Mouse (Mus musculus): Measurements from ENCODE around the gene Abi2. TPM values are rescaled to one million over a fixed set of nuclear protein-coding genes. Genes with fewer than 3 reads are reported as not detected.
"Not testable (repeated sequence)": the region's sequence is repeated elsewhere in the genome, so short reads cannot be mapped to it uniquely, and the experiment has no call there.

Gene Abi2
- polyA plus RNA-seq, 1 experiment: 117 TPM

DNA sequence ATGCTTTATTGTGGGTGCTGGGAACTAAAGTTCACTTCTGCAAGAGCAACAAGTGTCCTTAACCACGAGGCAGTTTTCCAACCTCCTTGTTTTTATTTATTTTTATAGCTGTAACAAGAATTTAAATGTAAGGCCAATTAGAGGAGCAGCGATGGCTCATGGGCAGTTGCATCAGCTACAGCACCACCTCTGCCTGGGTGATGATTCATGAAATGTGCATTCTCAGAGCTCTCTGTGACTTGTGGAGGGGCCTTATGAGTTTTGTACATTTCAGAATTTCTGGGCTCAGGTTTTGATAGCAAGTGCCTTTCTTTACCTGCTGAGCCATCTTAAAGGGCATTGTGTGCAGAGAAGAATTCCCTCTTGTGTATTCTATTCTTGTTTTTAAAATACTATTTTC is 18.9 kb downstream of the Abi2 start:
- TF ChIP-seq POLR2A (IDR thresholded peaks at IDR 0.05; ENCODE audit: extremely low read depth, insufficient read depth, low read length) (no peak), CTCF (IDR thresholded peaks at IDR 0.05; ENCODE audit: extremely low read depth, insufficient read depth, low read length) (no peak)
- Histone ChIP-seq H3K27ac (ENCODE audit: insufficient read depth, low read length) (no peak overlapping the region), H3K4me1 (ENCODE audit: control insufficient read depth, insufficient read depth, low read length) (peaks cover 2% of the 10 kb centered on the region; the same call in 1 of the 2 replicates), H3K4me3 (ENCODE audit: insufficient read depth, low read length) (no peak overlapping the region)

DNA sequence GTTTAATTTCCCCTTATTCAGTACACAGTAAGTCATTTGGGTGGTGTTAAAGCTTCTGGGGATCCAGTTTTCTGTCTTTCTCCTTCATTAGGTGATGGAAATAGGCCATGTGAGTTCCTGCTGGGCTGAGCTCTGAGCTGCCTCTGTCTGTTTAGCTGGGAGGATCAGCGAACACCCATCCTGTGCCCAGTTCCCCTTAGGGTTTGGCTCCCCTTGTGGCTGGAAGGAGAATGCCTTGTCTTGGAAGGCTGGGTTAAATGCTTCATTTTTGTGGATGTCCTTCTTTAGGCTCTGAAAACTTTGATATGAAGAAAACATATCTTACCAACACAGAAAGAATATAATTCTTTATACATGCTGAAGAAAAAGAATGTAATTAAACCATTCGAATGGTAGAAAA is 19.5 kb downstream of the Abi2 start:
- Histone ChIP-seq H3K4me3 (ENCODE audit: insufficient read depth, low read length) (no peak overlapping the region), H3K27ac (ENCODE audit: insufficient read depth, low read length) (no peak overlapping the region), H3K4me1 (ENCODE audit: control insufficient read depth, insufficient read depth, low read length) (peaks cover 2% of the 10 kb centered on the region; the same call in 1 of the 2 replicates)
- TF ChIP-seq POLR2A (IDR thresholded peaks at IDR 0.05; ENCODE audit: extremely low read depth, insufficient read depth, low read length) (no peak), CTCF (IDR thresholded peaks at IDR 0.05; ENCODE audit: extremely low read depth, insufficient read depth, low read length) (peak; percentile 59)

- H3K4me1 ChIP-seq (ENCODE audit: control insufficient read depth, insufficient read depth, low read length): peaks cover 2% of the 10 kb centered on the region; the same call in 1 of the 2 replicates
- TF ChIP-seq CTCF (IDR thresholded peaks at IDR 0.05; ENCODE audit: extremely low read depth, insufficient read depth, low read length) (no peak), POLR2A (IDR thresholded peaks at IDR 0.05; ENCODE audit: extremely low read depth, insufficient read depth, low read length) (no peak)
- no peak overlapping the region for H3K4me3 ChIP-seq (ENCODE audit: insufficient read depth, low read length)
These were observed 22.1 kb downstream of the Abi2 start for GRCm38 (mm10) chr1:60431531-60431930.

GRCm38 (mm10) chr1:60432497-60432896 is 23.1 kb downstream of the Abi2 start:
- no peak overlapping the region for H3K4me3 ChIP-seq (ENCODE audit: insufficient read depth, low read length)
- TF ChIP-seq POLR2A (IDR thresholded peaks at IDR 0.05; ENCODE audit: extremely low read depth, insufficient read depth, low read length) (no peak), CTCF (IDR thresholded peaks at IDR 0.05; ENCODE audit: extremely low read depth, insufficient read depth, low read length) (no peak)
- no peak overlapping the region for H3K27ac ChIP-seq (ENCODE audit: insufficient read depth, low read length)
- H3K4me1 ChIP-seq (ENCODE audit: control insufficient read depth, insufficient read depth, low read length): no peaks in the 10 kb centered on the region; the same call in 1 of the 2 replicates

More at GRCm38 (mm10) chr1:60431531-60431930, 22.1 kb downstream of the Abi2 start:
- no peak overlapping the region for H3K27ac ChIP-seq (ENCODE audit: insufficient read depth, low read length)

- not testable (repeated sequence) for H3K27ac ChIP-seq (ENCODE audit: insufficient read depth, low read length); H3K4me3 ChIP-seq (ENCODE audit: insufficient read depth, low read length); H3K4me1 ChIP-seq (ENCODE audit: control insufficient read depth, insufficient read depth, low read length)
These were observed 32.0 kb downstream of the Abi2 start for GRCm38 (mm10) chr1:60441438-60441837.

GRCm38 (mm10) chr1:60447067-60447466 is 37.6 kb downstream of the Abi2 start:
- no peak overlapping the region for H3K4me3 ChIP-seq (ENCODE audit: insufficient read depth, low read length)
- H3K4me1 ChIP-seq (ENCODE audit: control insufficient read depth, insufficient read depth, low read length): no peaks in the 10 kb centered on the region
- TF ChIP-seq POLR2A (IDR thresholded peaks at IDR 0.05; ENCODE audit: extremely low read depth, insufficient read depth, low read length): no peak
- TF ChIP-seq CTCF (IDR thresholded peaks at IDR 0.05; ENCODE audit: extremely low read depth, insufficient read depth, low read length): no peak
- no peak overlapping the region for H3K27ac ChIP-seq (ENCODE audit: insufficient read depth, low read length)

- H3K27ac ChIP-seq (ENCODE audit: insufficient read depth, low read length): no peak overlapping the region
- TF ChIP-seq POLR2A (IDR thresholded peaks at IDR 0.05; ENCODE audit: extremely low read depth, insufficient read depth, low read length) (no peak), CTCF (IDR thresholded peaks at IDR 0.05; ENCODE audit: extremely low read depth, insufficient read depth, low read length) (no peak)
- H3K4me3 ChIP-seq (ENCODE audit: insufficient read depth, low read length): no peak overlapping the region
- no peaks in the 10 kb centered on the region for H3K4me1 ChIP-seq (ENCODE audit: control insufficient read depth, insufficient read depth, low read length)
These were observed 40.5 kb downstream of the Abi2 start for GRCm38 (mm10) chr1:60449896-60450295.

- no peak overlapping the region for H3K4me3 ChIP-seq (ENCODE audit: insufficient read depth, low read length)
- H3K27ac ChIP-seq (ENCODE audit: insufficient read depth, low read length): no peak overlapping the region
- peaks cover 1% of the 10 kb centered on the region; the same call in 1 of the 2 replicates for H3K4me1 ChIP-seq (ENCODE audit: control insufficient read depth, insufficient read depth, low read length)
- no peak for TF ChIP-seq POLR2A (IDR thresholded peaks at IDR 0.05; ENCODE audit: extremely low read depth, insufficient read depth, low read length)
- no peak for TF ChIP-seq CTCF (IDR thresholded peaks at IDR 0.05; ENCODE audit: extremely low read depth, insufficient read depth, low read length)
These were observed 51.2 kb downstream of the Abi2 start for GRCm38 (mm10) chr1:60460623-60461022.

GRCm38 (mm10) chr1:60469491-60469890 is 60.1 kb downstream of the Abi2 start:
- Histone ChIP-seq H3K4me1 (ENCODE audit: control insufficient read depth, insufficient read depth, low read length) (peaks cover 1% of the 10 kb centered on the region; the same call in 1 of the 2 replicates), H3K4me3 (ENCODE audit: insufficient read depth, low read length) (no peak overlapping the region), H3K27ac (ENCODE audit: insufficient read depth, low read length) (no peak overlapping the region)
- no peak for TF ChIP-seq POLR2A (IDR thresholded peaks at IDR 0.05; ENCODE audit: extremely low read depth, insufficient read depth, low read length)
- TF ChIP-seq CTCF (IDR thresholded peaks at IDR 0.05; ENCODE audit: extremely low read depth, insufficient read depth, low read length): no peak

DNA sequence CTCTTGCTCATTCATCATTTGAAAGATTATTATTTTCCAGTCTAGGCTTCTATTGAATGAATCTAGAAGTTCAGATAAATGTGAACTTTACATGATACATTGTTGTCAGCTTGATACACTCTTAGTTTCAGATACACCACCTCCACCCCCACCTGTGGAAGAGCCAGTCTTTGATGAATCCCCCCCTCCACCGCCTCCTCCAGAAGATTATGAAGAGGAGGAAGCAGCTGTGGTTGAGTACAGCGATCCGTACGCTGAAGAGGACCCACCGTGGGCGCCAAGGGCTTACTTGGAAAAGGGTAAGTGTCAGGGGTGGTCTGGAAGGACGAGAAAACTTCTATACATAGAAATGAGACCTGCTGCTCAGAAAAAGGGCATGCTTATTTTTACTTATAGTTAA is 61.1 kb downstream of the Abi2 start:
- no peak for TF ChIP-seq CTCF (IDR thresholded peaks at IDR 0.05; ENCODE audit: extremely low read depth, insufficient read depth, low read length)
- TF ChIP-seq POLR2A (IDR thresholded peaks at IDR 0.05; ENCODE audit: extremely low read depth, insufficient read depth, low read length): no peak
- Histone ChIP-seq H3K4me1 (ENCODE audit: control insufficient read depth, insufficient read depth, low read length) (no peaks in the 10 kb centered on the region; the same call in 1 of the 2 replicates), H3K4me3 (ENCODE audit: insufficient read depth, low read length) (no peak overlapping the region), H3K27ac (ENCODE audit: insufficient read depth, low read length) (no peak overlapping the region)
